Mouse (Mus musculus): ENCODE data around the gene Oxld1. TPM values are rescaled to one million over a fixed set of nuclear protein-coding genes. Genes with fewer than 3 reads are reported as not detected.
"Not testable (repeated sequence)": the region's sequence is repeated elsewhere in the genome, so short reads cannot be mapped to it uniquely, and the experiment has no call there.

Gene Oxld1
- total and polyA plus RNA-seq, 3 experiments = 52.0 to 61.6 (median 57.4) TPM

GRCm38 (mm10) chr11:120417852-120418251 lies 40.0 kb downstream of the Oxld1 start:
- H3K27me3 ChIP-seq (ENCODE audit: control insufficient read depth, insufficient read depth, low read length) = no peaks in the 10 kb centered on the region
- H3K4me1 ChIP-seq (ENCODE audit: control insufficient read depth, insufficient read depth, low read length) = no peaks in the 10 kb centered on the region
- no peak overlapping the region for H3K9ac ChIP-seq (ENCODE audit: low read depth, low read length)
- no peak overlapping the region for H3K27ac ChIP-seq
- TF ChIP-seq POLR2A (IDR thresholded peaks at IDR 0.05; ENCODE audit: insufficient read depth, low read depth, low read length) (no peak), CTCF (IDR thresholded peaks at IDR 0.05) (no peak), EP300 (IDR thresholded peaks at IDR 0.05; ENCODE audit: insufficient read depth, low read depth, low read length) (no peak)
- H3K79me2 ChIP-seq (replicated peaks; ENCODE audit: control insufficient read depth, insufficient read depth, low read length) = no peaks in the 10 kb centered on the region
- DNase-seq = no peak
- WGBS = 77% methylated on average over 7 of the region's 7 CpGs
- intact Hi-C loops (cut with DNase I) = no loop called here
- peaks cover 3% of the 10 kb centered on the region for H3K36me3 ChIP-seq (ENCODE audit: control insufficient read depth, insufficient read depth, low read length)
- H3K4me3 ChIP-seq = no peak overlapping the region

- H3K27ac ChIP-seq; DNase-seq; H3K79me2 ChIP-seq (replicated peaks; ENCODE audit: control insufficient read depth, insufficient read depth, low read length); H3K4me3 ChIP-seq; intact Hi-C loops (cut with DNase I); H3K27me3 ChIP-seq (ENCODE audit: control insufficient read depth, insufficient read depth, low read length); H3K9ac ChIP-seq (ENCODE audit: low read depth, low read length); H3K36me3 ChIP-seq (ENCODE audit: control insufficient read depth, insufficient read depth, low read length); H3K4me1 ChIP-seq (ENCODE audit: control insufficient read depth, insufficient read depth, low read length): not testable (repeated sequence)
- 92% methylated on average over 9 of the region's 10 CpGs for WGBS
Observed at GRCm38 (mm10) chr11:120413621-120414020, 44.2 kb downstream of the Oxld1 start.

Other genes starting within 250 kb of the Oxld1 start
- gene Bahcc1, start 225.1 kb downstream of the Oxld1 start, total RNA-seq (2021) = 1 to 10 TPM; 5.4 to 9.7 TPM
- gene Bahcc1, start 225.1 kb downstream of the Oxld1 start, polyA plus RNA-seq (2012; rRNA removed) = 5.9 and 6.4 TPM in 2 replicates
- gene Actg1, start 109.5 kb downstream of the Oxld1 start, total RNA-seq (2021) = 100 to 1,000 TPM; 222 to 321 TPM
- 510 and 694 TPM in 2 replicates for gene Actg1, start 109.5 kb downstream of the Oxld1 start, polyA plus RNA-seq (2012; rRNA removed)
- not detected for gene Fscn2, start 96.5 kb downstream of the Oxld1 start, total RNA-seq (2021)
- 0.15 and 0.21 TPM in 2 replicates for gene Fscn2, start 96.5 kb downstream of the Oxld1 start, polyA plus RNA-seq (2012; rRNA removed)
- gene Faap100, start 79.3 kb downstream of the Oxld1 start, total RNA-seq (2021) = 10 to 100 TPM; 13.0 to 13.4 TPM
- gene Faap100, start 79.3 kb downstream of the Oxld1 start, polyA plus RNA-seq (2012; rRNA removed) = 25.8 and 27.3 TPM in 2 replicates
- 10 to 100 TPM; 54.8 to 58.4 TPM for gene Nploc4, start 20.4 kb downstream of the Oxld1 start, total RNA-seq (2021)
- 36.6 and 55.4 TPM in 2 replicates for gene Nploc4, start 20.4 kb downstream of the Oxld1 start, polyA plus RNA-seq (2012; rRNA removed)
- gene Tspan10, start 15.4 kb downstream of the Oxld1 start, total RNA-seq (2021) = 1 to 10 TPM in 1 of 2 experiments, under 1 TPM in 1; 0.42 to 1.5 TPM
- 0.09 and 0.41 TPM in 2 replicates for gene Tspan10, start 15.4 kb downstream of the Oxld1 start, polyA plus RNA-seq (2012; rRNA removed)
- gene Pde6g, start 4.6 kb downstream of the Oxld1 start, total RNA-seq (2021) = under 1 TPM; 0.52 to 0.76 TPM
- gene Pde6g, start 4.6 kb downstream of the Oxld1 start, polyA plus RNA-seq (2012; rRNA removed) = 0.53 and 1.3 TPM in 2 replicates
- 1 to 10 TPM; 5.8 to 6.0 TPM for gene Ccdc137, start within 50 bp of the Oxld1 start, total RNA-seq (2021)
- gene Ccdc137, start within 50 bp of the Oxld1 start, polyA plus RNA-seq (2012; rRNA removed) = 6.7 and 11.7 TPM in 2 replicates
- 10 to 100 TPM in 1 of 2 experiments, 1 to 10 TPM in 1; 9.1 to 10.8 TPM for gene Arl16, start 9.5 kb upstream of the Oxld1 start, total RNA-seq (2021)
- gene Arl16, start 9.5 kb upstream of the Oxld1 start, polyA plus RNA-seq (2012; rRNA removed) = 13.6 and 17.1 TPM in 2 replicates
- gene Mrpl12, start 26.5 kb upstream of the Oxld1 start, total RNA-seq (2021) = 100 to 1,000 TPM; 207 to 232 TPM
- gene Mrpl12, start 26.5 kb upstream of the Oxld1 start, polyA plus RNA-seq (2012; rRNA removed) = 199 and 200 TPM in 2 replicates
- gene Slc25a10, start 33.8 kb upstream of the Oxld1 start, total RNA-seq (2021) = 10 to 100 TPM; 14.1 to 14.6 TPM
- gene Slc25a10, start 33.8 kb upstream of the Oxld1 start, polyA plus RNA-seq (2012; rRNA removed) = 32.6 and 40.9 TPM in 2 replicates
- gene Gcgr, start 72.6 kb upstream of the Oxld1 start, total RNA-seq (2021) = under 1 TPM; 0.68 to 0.73 TPM
- 2.1 and 2.3 TPM in 2 replicates for gene Gcgr, start 72.6 kb upstream of the Oxld1 start, polyA plus RNA-seq (2012; rRNA removed)
- gene Mcrip1, start 91.7 kb upstream of the Oxld1 start, total RNA-seq (2021) = 10 to 100 TPM; 38.5 to 43.9 TPM
- 84.9 and 97.4 TPM in 2 replicates for gene Mcrip1, start 91.7 kb upstream of the Oxld1 start, polyA plus RNA-seq (2012; rRNA removed)
- under 1 TPM in 1 of 2 experiments, not detected in 1; 0.34 TPM for gene Ppp1r27, start 93.1 kb upstream of the Oxld1 start, total RNA-seq (2021)
- gene Ppp1r27, start 93.1 kb upstream of the Oxld1 start, polyA plus RNA-seq (2012; rRNA removed) = 0.64 and 0.96 TPM in 2 replicates
- 100 to 1,000 TPM; 221 to 246 TPM for gene P4hb, start 115.2 kb upstream of the Oxld1 start, total RNA-seq (2021)
- gene P4hb, start 115.2 kb upstream of the Oxld1 start, polyA plus RNA-seq (2012; rRNA removed) = 115 and 174 TPM in 2 replicates
- 100 to 1,000 TPM; 139 to 144 TPM for gene Arhgdia, start 123.6 kb upstream of the Oxld1 start, total RNA-seq (2021)
- gene Arhgdia, start 123.6 kb upstream of the Oxld1 start, polyA plus RNA-seq (2012; rRNA removed) = 245 and 257 TPM in 2 replicates
- gene Alyref, start 140.3 kb upstream of the Oxld1 start, total RNA-seq (2021) = 10 to 100 TPM; 48.7 to 52.0 TPM
- 13.6 and 15.6 TPM in 2 replicates for gene Alyref, start 140.3 kb upstream of the Oxld1 start, polyA plus RNA-seq (2012; rRNA removed)
- 10 to 100 TPM; 79.9 to 89.0 TPM for gene Anapc11, start 140.4 kb upstream of the Oxld1 start, total RNA-seq (2021)
- 87.8 and 105 TPM in 2 replicates for gene Anapc11, start 140.4 kb upstream of the Oxld1 start, polyA plus RNA-seq (2012; rRNA removed)
- not detected for gene Npb, start 150.4 kb upstream of the Oxld1 start, total RNA-seq (2021)
- not detected in 2 replicates for gene Npb, start 150.4 kb upstream of the Oxld1 start, polyA plus RNA-seq (2012; rRNA removed)
- gene Pcyt2, start 159.9 kb upstream of the Oxld1 start, total RNA-seq (2021) = 10 to 100 TPM; 51.8 to 55.6 TPM
- gene Pcyt2, start 159.9 kb upstream of the Oxld1 start, polyA plus RNA-seq (2012; rRNA removed) = 111 and 125 TPM in 2 replicates
- gene Sirt7, start 167.2 kb upstream of the Oxld1 start, total RNA-seq (2021) = 1 to 10 TPM; 7.0 to 7.4 TPM
- gene Sirt7, start 167.2 kb upstream of the Oxld1 start, polyA plus RNA-seq (2012; rRNA removed) = 23.7 and 25.9 TPM in 2 replicates
- gene Mafg, start 175.5 kb upstream of the Oxld1 start, total RNA-seq (2021) = 10 to 100 TPM; 35.7 to 45.2 TPM
- 32.8 and 37.2 TPM in 2 replicates for gene Mafg, start 175.5 kb upstream of the Oxld1 start, polyA plus RNA-seq (2012; rRNA removed)
- gene Pycr1, start 185.7 kb upstream of the Oxld1 start, total RNA-seq (2021) = 1 to 10 TPM in 1 of 2 experiments, under 1 TPM in 1; 0.81 to 1.2 TPM
- gene Pycr1, start 185.7 kb upstream of the Oxld1 start, polyA plus RNA-seq (2012; rRNA removed) = 3.9 and 4.9 TPM in 2 replicates
- gene Myadml2, start 190.1 kb upstream of the Oxld1 start, total RNA-seq (2021) = 10 to 100 TPM; 77.6 to 87.3 TPM
- 55.1 and 68.3 TPM in 2 replicates for gene Myadml2, start 190.1 kb upstream of the Oxld1 start, polyA plus RNA-seq (2012; rRNA removed)
- under 1 TPM in 1 of 2 experiments, not detected in 1; 0.23 TPM for gene Notum, start 203.1 kb upstream of the Oxld1 start, total RNA-seq (2021)
- 0.18 and 0.35 TPM in 2 replicates for gene Notum, start 203.1 kb upstream of the Oxld1 start, polyA plus RNA-seq (2012; rRNA removed)
- 10 to 100 TPM; 35.2 to 38.3 TPM for gene Aspscr1, start 214.9 kb upstream of the Oxld1 start, total RNA-seq (2021)
- 38.4 and 38.6 TPM in 2 replicates for gene Aspscr1, start 214.9 kb upstream of the Oxld1 start, polyA plus RNA-seq (2012; rRNA removed)